Mouse (Mus musculus): Measurements from ENCODE around the gene Ciao1. TPM values are rescaled to one million over a fixed set of nuclear protein-coding genes. Genes with fewer than 3 reads are reported as not detected.

Ciao1 gene
- total RNA-seq, 1 experiment: 86.2 TPM

- TF ChIP-seq HCFC1 (IDR thresholded peaks at IDR 0.05; ENCODE audit: borderline replicate concordance, insufficient read depth, low read length) (no peak), ZC3H11A (IDR thresholded peaks at IDR 0.05; ENCODE audit: borderline replicate concordance, low read depth, low read length) (no peak), MAFK (IDR thresholded peaks at IDR 0.05; ENCODE audit: insufficient read depth, low read depth, low read length) (no peak), ZNF384 (IDR thresholded peaks at IDR 0.05; ENCODE audit: low read depth, low read length) (no peak)
- H3K4me3 ChIP-seq (ENCODE audit: insufficient read depth in 1 of 2, low read depth in 1 of 2, low read length in 2 of 2, poor library complexity in 1 of 2, severe bottlenecking in 1 of 2): no peak overlapping the region
- H3K9ac ChIP-seq (ENCODE audit: insufficient read depth, low read depth, low read length, poor library complexity, severe bottlenecking): no peak overlapping the region
- no peaks in the 10 kb centered on the region for H3K9me3 ChIP-seq (ENCODE audit: control insufficient read depth, insufficient read depth, low read depth, low read length)
- H3K36me3 ChIP-seq (ENCODE audit: control insufficient read depth, insufficient read depth, low read length, poor library complexity, severe bottlenecking): peaks cover 4% of the 10 kb centered on the region; the same call in 1 of the 2 replicates
- H3K4me1 ChIP-seq (ENCODE audit: control insufficient read depth in 2 of 2, insufficient read depth in 2 of 2, low read length in 2 of 2, poor library complexity in 1 of 2): peaks cover 0 to 4% of the 10 kb centered on the region in 2 experiments; a peak in 2 of 4 replicates
- H3K27ac ChIP-seq (ENCODE audit: insufficient read depth, low read depth, low read length, poor library complexity, severe bottlenecking): no peak overlapping the region
- no peak for DNase-seq (ENCODE audit: low read depth, low spot score)
- in situ Hi-C loops (cut with MboI; ENCODE audit: low sequenced_read_pairs in 2 of 2, unreplicated experiment in 2 of 2): no loop called here
These were observed 4.4 kb upstream of the Ciao1 start for GRCm38 (mm10) chr2:127251880-127252527.

DNA sequence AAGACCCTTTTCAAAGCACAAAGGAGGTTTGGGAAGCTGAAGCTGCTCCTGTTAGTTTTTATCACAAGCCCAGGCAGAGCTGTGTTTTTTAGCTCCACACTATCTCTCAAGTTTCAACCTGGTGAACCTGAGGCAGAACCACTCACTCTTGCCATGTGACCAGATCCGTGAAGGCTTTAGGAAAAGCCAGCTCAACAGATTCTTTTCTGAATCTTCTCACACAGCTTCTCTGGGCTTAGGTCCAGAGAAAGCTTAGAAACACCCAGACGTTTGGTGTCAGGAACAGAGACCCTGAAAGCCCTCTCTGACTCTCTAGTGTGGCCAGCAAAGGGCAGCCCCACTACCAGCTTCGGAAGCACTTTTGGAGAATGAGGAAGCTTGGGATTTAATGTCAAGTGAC is 3.8 kb upstream of the Ciao1 start:
- H3K9ac ChIP-seq (ENCODE audit: insufficient read depth, low read depth, low read length, poor library complexity, severe bottlenecking): no peak overlapping the region
- no peak overlapping the region for H3K27ac ChIP-seq (ENCODE audit: insufficient read depth, low read depth, low read length, poor library complexity, severe bottlenecking)
- H3K36me3 ChIP-seq (ENCODE audit: control insufficient read depth, insufficient read depth, low read length, poor library complexity, severe bottlenecking): peaks cover 2% of the 10 kb centered on the region; the same call in 1 of the 2 replicates
- no peak overlapping the region for H3K4me3 ChIP-seq (ENCODE audit: insufficient read depth in 1 of 2, low read depth in 1 of 2, low read length in 2 of 2, poor library complexity in 1 of 2, severe bottlenecking in 1 of 2)
- TF ChIP-seq MAFK (IDR thresholded peaks at IDR 0.05; ENCODE audit: insufficient read depth, low read depth, low read length) (no peak), ZC3H11A (IDR thresholded peaks at IDR 0.05; ENCODE audit: borderline replicate concordance, low read depth, low read length) (no peak), ZNF384 (IDR thresholded peaks at IDR 0.05; ENCODE audit: low read depth, low read length) (no peak), HCFC1 (IDR thresholded peaks at IDR 0.05; ENCODE audit: borderline replicate concordance, insufficient read depth, low read length) (no peak), CHD2 (IDR thresholded peaks at IDR 0.05; ENCODE audit: low read depth, low read length) (no peak)
- DNase-seq (ENCODE audit: low read depth, low spot score): no peak
- H3K9me3 ChIP-seq (ENCODE audit: control insufficient read depth, insufficient read depth, low read depth, low read length): no peaks in the 10 kb centered on the region
- in situ Hi-C loops (cut with MboI; ENCODE audit: low sequenced_read_pairs in 2 of 2, unreplicated experiment in 2 of 2): no loop called here
- peaks cover 0 to 6% of the 10 kb centered on the region in 2 experiments; a peak in 2 of 4 replicates for H3K4me1 ChIP-seq (ENCODE audit: control insufficient read depth in 2 of 2, insufficient read depth in 2 of 2, low read length in 2 of 2, poor library complexity in 1 of 2)

GRCm38 (mm10) chr2:127250291-127251008 is 2.8 kb upstream of the Ciao1 start:
- Histone ChIP-seq H3K4me1 (ENCODE audit: control insufficient read depth in 2 of 2, insufficient read depth in 2 of 2, low read length in 2 of 2, poor library complexity in 1 of 2) (peaks cover 0 to 6% of the 10 kb centered on the region in 2 experiments; a peak in 2 of 4 replicates), H3K9me3 (ENCODE audit: control insufficient read depth, insufficient read depth, low read depth, low read length) (no peaks in the 10 kb centered on the region), H3K9ac (ENCODE audit: insufficient read depth, low read depth, low read length, poor library complexity, severe bottlenecking) (no peak overlapping the region), H3K27ac (ENCODE audit: insufficient read depth, low read depth, low read length, poor library complexity, severe bottlenecking) (no peak overlapping the region), H3K4me3 (ENCODE audit: insufficient read depth in 1 of 2, low read depth in 1 of 2, low read length in 2 of 2, poor library complexity in 1 of 2, severe bottlenecking in 1 of 2) (no peak overlapping the region), H3K36me3 (ENCODE audit: control insufficient read depth, insufficient read depth, low read length, poor library complexity, severe bottlenecking) (no peaks in the 10 kb centered on the region; the same call in 1 of the 2 replicates)
- TF ChIP-seq ZC3H11A (IDR thresholded peaks at IDR 0.05; ENCODE audit: borderline replicate concordance, low read depth, low read length) (no peak), HCFC1 (IDR thresholded peaks at IDR 0.05; ENCODE audit: borderline replicate concordance, insufficient read depth, low read length) (no peak), CHD2 (IDR thresholded peaks at IDR 0.05; ENCODE audit: low read depth, low read length) (no peak), ZNF384 (IDR thresholded peaks at IDR 0.05; ENCODE audit: low read depth, low read length) (no peak), MAFK (IDR thresholded peaks at IDR 0.05; ENCODE audit: insufficient read depth, low read depth, low read length) (no peak)
- no peak for DNase-seq (ENCODE audit: low read depth, low spot score)
- in situ Hi-C loops (cut with MboI; ENCODE audit: low sequenced_read_pairs in 2 of 2, unreplicated experiment in 2 of 2): no loop called here

GRCm38 (mm10) chr2:127248334-127249004 is 853 bp upstream of the Ciao1 start:
- in situ Hi-C loops (cut with MboI; ENCODE audit: low sequenced_read_pairs in 2 of 2, unreplicated experiment in 2 of 2): loop anchor here (25.0 kb wide), 2 partner anchors 1389 to 1864 kb away; partner anchors contain the start of gene Polr1b (in 1 of the 2)
- H3K4me1 ChIP-seq (ENCODE audit: control insufficient read depth in 2 of 2, insufficient read depth in 2 of 2, low read length in 2 of 2, poor library complexity in 1 of 2): peaks cover 0 to 6% of the 10 kb centered on the region in 2 experiments; a peak in 2 of 4 replicates
- H3K27ac ChIP-seq (ENCODE audit: insufficient read depth, low read depth, low read length, poor library complexity, severe bottlenecking): peak overlapping the region; percentile 72; the same call in 1 of the 2 replicates
- DNase-seq (ENCODE audit: low read depth, low spot score): no peak
- peak overlapping the region; percentile 90 for H3K9ac ChIP-seq (ENCODE audit: insufficient read depth, low read depth, low read length, poor library complexity, severe bottlenecking)
- H3K36me3 ChIP-seq (ENCODE audit: control insufficient read depth, insufficient read depth, low read length, poor library complexity, severe bottlenecking): peaks cover 7% of the 10 kb centered on the region
- no peak for TF ChIP-seq HCFC1 (IDR thresholded peaks at IDR 0.05; ENCODE audit: borderline replicate concordance, insufficient read depth, low read length)
- no peak for TF ChIP-seq CHD2 (IDR thresholded peaks at IDR 0.05; ENCODE audit: low read depth, low read length)
- no peak for TF ChIP-seq ZC3H11A (IDR thresholded peaks at IDR 0.05; ENCODE audit: borderline replicate concordance, low read depth, low read length)
- no peak for TF ChIP-seq ZNF384 (IDR thresholded peaks at IDR 0.05; ENCODE audit: low read depth, low read length)
- TF ChIP-seq MAFK (IDR thresholded peaks at IDR 0.05; ENCODE audit: insufficient read depth, low read depth, low read length): no peak
- H3K9me3 ChIP-seq (ENCODE audit: control insufficient read depth, insufficient read depth, low read depth, low read length): no peaks in the 10 kb centered on the region
- H3K4me3 ChIP-seq (ENCODE audit: insufficient read depth in 1 of 2, low read depth in 1 of 2, low read length in 2 of 2, poor library complexity in 1 of 2, severe bottlenecking in 1 of 2): peak overlapping the region; percentile 97 to 99

Measured in ES-E14 (cell line).